Mouse (Mus musculus) embryonic fibroblast, embryonic 13.5 days (primary cell): Measurements from ENCODE around the gene Rapgef4. TPM values are rescaled to one million over a fixed set of nuclear protein-coding genes. Genes with fewer than 3 reads are reported as not detected.

Experiments used
- H3K27ac ChIP-seq: 2 replicates; pipeline ENCODE4 v1.5.1; 2012; ENCODE audit warnings: low read length, control low read depth, inconsistent platforms; ENCODE audit not compliant: insufficient read depth
- H3K4me1 ChIP-seq: 2 replicates; pipeline ENCODE4 v1.6.1; 2011; ENCODE audit warnings: low read length; ENCODE audit not compliant: control insufficient read depth, insufficient read depth
- H3K4me3 ChIP-seq: 2 replicates; pipeline ENCODE4 v1.5.1; 2011; ENCODE audit warnings: mild to moderate bottlenecking, control low read depth, low read length; ENCODE audit not compliant: insufficient read depth
- CTCF ChIP-seq: IDR thresholded peaks from 2 replicates; pipeline ENCODE4 v1.5.1; 2011; ENCODE audit warnings: mild to moderate bottlenecking, control low read depth, low read length, moderate library complexity, borderline replicate concordance; ENCODE audit not compliant: insufficient read depth
- POLR2A ChIP-seq: IDR thresholded peaks from 2 replicates; pipeline ENCODE4 v1.6.1; 2011; ENCODE audit warnings: low read depth, mild to moderate bottlenecking, control low read depth, low read length, moderate library complexity
- polyA plus RNA-seq: library from polyadenylated mRNA; stranded (reverse); fragments of >200 nt; gene quantifications from 2 replicates; pipeline ENCODE4 v1.2.4, GENCODE M21; 2011; ENCODE audit warnings: low read depth; ENCODE audit not compliant: missing spikeins, insufficient read length

Rapgef4 gene
- polyA plus RNA-seq, 1 experiment, result not detected

- H3K4me1 ChIP-seq, result no peaks in the 10 kb centered on the region
- no peak overlapping the region for H3K27ac ChIP-seq
- no peak overlapping the region for H3K4me3 ChIP-seq
- TF ChIP-seq CTCF, result no peak
- no peak for TF ChIP-seq POLR2A
These were observed 24.6 kb upstream of the Rapgef4 start for GRCm38 (mm10) chr2:71956463-71956862.

GRCm38 (mm10) chr2:71957951-71958350, 23.1 kb upstream of the Rapgef4 start:
- no peak overlapping the region for H3K4me3 ChIP-seq
- H3K27ac ChIP-seq, result no peak overlapping the region
- TF ChIP-seq CTCF, result no peak
- TF ChIP-seq POLR2A, result no peak
- H3K4me1 ChIP-seq, result no peaks in the 10 kb centered on the region

- no peak overlapping the region for H3K27ac ChIP-seq
- no peak for TF ChIP-seq CTCF
- no peak for TF ChIP-seq POLR2A
These were observed 22.6 kb upstream of the Rapgef4 start for GRCm38 (mm10) chr2:71958393-71958792.

GRCm38 (mm10) chr2:71964216-71964615, 16.8 kb upstream of the Rapgef4 start:
- no peak overlapping the region for H3K27ac ChIP-seq
- TF ChIP-seq POLR2A (no peak), CTCF (no peak)
- no peaks in the 10 kb centered on the region; the same call in 1 of the 2 replicates for H3K4me1 ChIP-seq
- no peak overlapping the region for H3K4me3 ChIP-seq

More at GRCm38 (mm10) chr2:71958393-71958792, 22.6 kb upstream of the Rapgef4 start:
- no peaks in the 10 kb centered on the region for H3K4me1 ChIP-seq
- no peak overlapping the region for H3K4me3 ChIP-seq

- Histone ChIP-seq H3K27ac (no peak overlapping the region), H3K4me1 (no peaks in the 10 kb centered on the region; the same call in 1 of the 2 replicates), H3K4me3 (no peak overlapping the region)
- TF ChIP-seq POLR2A (no peak), CTCF (peak; percentile 53; the same call in 1 of the 2 replicates)
These were observed 15.6 kb upstream of the Rapgef4 start for GRCm38 (mm10) chr2:71965476-71965875.

GRCm38 (mm10) chr2:71966737-71967136, 14.3 kb upstream of the Rapgef4 start:
- Histone ChIP-seq H3K4me3 (no peak overlapping the region), H3K4me1 (no peaks in the 10 kb centered on the region; the same call in 1 of the 2 replicates), H3K27ac (no peak overlapping the region)
- TF ChIP-seq POLR2A (no peak), CTCF (no peak)

GRCm38 (mm10) chr2:71967855-71968254, 13.2 kb upstream of the Rapgef4 start:
- H3K4me1 ChIP-seq, result no peaks in the 10 kb centered on the region; the same call in 1 of the 2 replicates
- H3K27ac ChIP-seq, result no peak overlapping the region
- TF ChIP-seq CTCF (no peak), POLR2A (no peak)
- H3K4me3 ChIP-seq, result no peak overlapping the region

GRCm38 (mm10) chr2:71973646-71974045, 7.4 kb upstream of the Rapgef4 start:
- Histone ChIP-seq H3K27ac (no peak overlapping the region), H3K4me3 (no peak overlapping the region), H3K4me1 (no peaks in the 10 kb centered on the region)
- no peak for TF ChIP-seq POLR2A
- TF ChIP-seq CTCF, result no peak

- TF ChIP-seq CTCF (no peak), POLR2A (no peak)
- Histone ChIP-seq H3K4me1 (no peaks in the 10 kb centered on the region), H3K27ac (no peak overlapping the region), H3K4me3 (no peak overlapping the region)
These were observed 6.7 kb upstream of the Rapgef4 start for GRCm38 (mm10) chr2:71974143-71974846.

- H3K4me3 ChIP-seq, result no peak overlapping the region
- H3K27ac ChIP-seq, result no peak overlapping the region
- TF ChIP-seq CTCF (no peak), POLR2A (no peak)
- H3K4me1 ChIP-seq, result no peaks in the 10 kb centered on the region
These were observed 1.1 kb upstream of the Rapgef4 start for GRCm38 (mm10) chr2:71979981-71980380.
